ENCODE assay signal across 24 mouse cellular contexts in the genomic region with DNA sequence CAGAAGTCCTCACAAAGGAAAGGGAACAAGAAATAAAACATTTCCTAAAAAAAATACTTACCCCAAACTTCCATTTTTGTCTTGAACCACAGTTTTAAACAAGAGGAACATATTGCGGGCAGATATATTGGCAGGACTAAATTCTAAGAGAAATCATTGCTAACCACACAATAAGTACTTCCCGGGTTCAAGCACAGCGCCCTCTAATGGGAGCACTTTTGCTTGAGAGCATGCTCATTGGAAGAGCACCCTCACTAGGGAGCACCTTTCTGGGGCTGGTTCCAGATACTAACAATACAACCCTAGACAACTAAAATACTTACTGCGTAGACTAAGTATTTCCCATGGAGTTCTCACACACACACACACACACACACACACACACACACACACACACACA. TPM values are rescaled to one million over a fixed set of nuclear protein-coding genes. Genes with fewer than 3 reads are reported as not detected.
DNase-seq lines count a peak whose midpoint lies in the region; ATAC-seq and TF ChIP-seq lines count a peak whose summit lies in the region.
"Had no signal": no experiment of that assay in that cellular context is flagged by ENCODE, and none has a peak within 500 bp of the region (broad histone marks: within the 10 kb centered on the region; RNA-seq: fewer than 3 reads in every experiment).

No protein-coding gene starts in this region.

- H3K36me3 ChIP-seq in E14TG2a.4 (ENCODE audit: insufficient read depth, low read length): no peaks in the 10 kb centered on the region
- H3K36me3 ChIP-seq: embryonic facial prominence, embryonic 13.5 days; forebrain, embryonic 12.5 days; hindbrain, embryonic 13.5 days had no signal

- DNase-seq in embryo, embryonic 11 days: peak; percentile 5
- DNase-seq in embryo, embryonic 10 days (ENCODE audit: low spot score): no peak
- DNase-seq in layer of hippocampus, adult 2 months (ENCODE audit: low spot score in 2 of 2): no peak
- no peak for DNase-seq in layer of hippocampus, postnatal 36 days
- DNase-seq in ZHBTc4 (ENCODE audit: low read depth, low spot score): peak; percentile 60
- no peak for DNase-seq in adrenal gland, postnatal 36 days
- DNase-seq: adrenal gland, postnatal 10 days; B cell, adult 2 months; cerebellum, adult 11 months; cerebellum, adult 8-10 months; cerebellum, postnatal 14 days; gastrocnemius, postnatal 36 days; heart, adult 11 months; heart, postnatal 10 days had no signal

- peaks cover 23% of the 10 kb centered on the region for H3K27me3 ChIP-seq in E14TG2a.4 (ENCODE audit: insufficient read depth, low read length)
- H3K27me3 ChIP-seq: embryonic facial prominence, embryonic 13.5 days; forebrain, embryonic 12.5 days; hindbrain, embryonic 13.5 days had no signal

- no peak for ATAC-seq in megakaryocyte-erythroid progenitor cell, adult 5-6 weeks (replicated peaks; ENCODE audit: low FRiP score, low TSS enrichment, poor library complexity, severe bottlenecking)
- ATAC-seq: CD4-positive, CD25-positive, alpha-beta regulatory T cell, adult 4 months; forebrain, embryonic 16.5 days; hindbrain, postnatal 0 days had no signal

- H3K9me3 ChIP-seq in E14TG2a.4 (ENCODE audit: low read length): no peaks in the 10 kb centered on the region
- H3K9me3 ChIP-seq: embryonic facial prominence, embryonic 13.5 days; forebrain, embryonic 12.5 days; hindbrain, embryonic 13.5 days had no signal

- peaks cover 50% of the 10 kb centered on the region for H3K4me1 ChIP-seq in E14TG2a.4 (replicated peaks; ENCODE audit: low read depth, low read length)
- H3K4me1 ChIP-seq: embryonic facial prominence, embryonic 13.5 days; forebrain, embryonic 12.5 days; hindbrain, embryonic 13.5 days had no signal

- no peak overlapping the region for H3K27ac ChIP-seq in layer of hippocampus, adult 2 months
- H3K27ac ChIP-seq: embryonic facial prominence, embryonic 13.5 days; forebrain, embryonic 12.5 days; hindbrain, embryonic 13.5 days; hindbrain, postnatal 0 days had no signal

- no peak overlapping the region for H3K4me3 ChIP-seq in layer of hippocampus, adult 2 months
- peak overlapping the region; percentile 63 for H3K4me3 ChIP-seq in E14TG2a.4 (replicated peaks; ENCODE audit: low read length)
- H3K4me3 ChIP-seq: embryonic facial prominence, embryonic 13.5 days; forebrain, embryonic 12.5 days; hindbrain, embryonic 13.5 days had no signal

- TF ChIP-seq CTCF in layer of hippocampus, adult 2 months (conservative IDR thresholded peaks at IDR 0.05): peak; percentile 38
- peak; percentile 48 for TF ChIP-seq CTCF in E14TG2a.4 (conservative IDR thresholded peaks at IDR 0.05; ENCODE audit: low read length)

RNA-seq across cellular contexts. Expression of gene Fermt2, which starts 22.5 kb away (rescaled TPM):
- 100 to 1,000 TPM in 1 of 2 experiments, 10 to 100 TPM in 1; 90.8 to 100 TPM for total RNA-seq in layer of hippocampus, adult 2 months (2021)
- 100 to 1,000 TPM; 104 to 109 TPM for total RNA-seq in layer of hippocampus, postnatal 36 days (2021)
- 100 to 1,000 TPM; 105 to 134 TPM for total RNA-seq in adrenal gland, postnatal 36 days (2021)
- total RNA-seq in megakaryocyte-erythroid progenitor cell, adult 5-6 weeks (2014; fragmentation: Nextera tagmentation): not detected in 2 replicates
- total RNA-seq in megakaryocyte-erythroid progenitor cell, adult 5-6 weeks (2017): not detected in 2 replicates
- total RNA-seq: common myeloid progenitor, adult 5-6 weeks; hematopoietic stem cell, adult 5-6 weeks had no signal

Comparison
In these comparisons a context has a peak if more than half of its experiments do, and no peak if none do; other contexts are left out.
1. DNase-seq: peak in embryo, embryonic 11 days (single experiment) and ZHBTc4 (single experiment); none in embryo, embryonic 10 days (single experiment), layer of hippocampus, adult 2 months (0 of 2), layer of hippocampus, postnatal 36 days (0 of 2) and adrenal gland, postnatal 36 days (0 of 2).
2. RNA of gene Fermt2, which starts 22.5 kb away (total RNA-seq): 105 to 134 TPM in adrenal gland, postnatal 36 days, 104 to 109 TPM in layer of hippocampus, postnatal 36 days and 90.8 to 100 TPM in layer of hippocampus, adult 2 months; not detected in megakaryocyte-erythroid progenitor cell, adult 5-6 weeks; every median in the first group is over 10 times any median in the second.